Mouse (Mus musculus) E14TG2a.4 (cell line): ENCODE measurements around the gene P4ha2.

ENCODE experiments used
- CTCF ChIP-seq: conservative IDR thresholded peaks from 2 replicates; pipeline ENCODE4 v1.5.1; 2014; ENCODE audit warnings: low read length
- NANOG ChIP-seq: IDR thresholded peaks from 2 replicates; pipeline ENCODE4 v1.6.1; 2014; ENCODE audit warnings: borderline replicate concordance, low read length, mixed read lengths
- POU5F1 ChIP-seq: IDR thresholded peaks from 2 replicates; pipeline ENCODE4 v1.6.1; 2014; ENCODE audit warnings: low read length, borderline replicate concordance

DNA sequence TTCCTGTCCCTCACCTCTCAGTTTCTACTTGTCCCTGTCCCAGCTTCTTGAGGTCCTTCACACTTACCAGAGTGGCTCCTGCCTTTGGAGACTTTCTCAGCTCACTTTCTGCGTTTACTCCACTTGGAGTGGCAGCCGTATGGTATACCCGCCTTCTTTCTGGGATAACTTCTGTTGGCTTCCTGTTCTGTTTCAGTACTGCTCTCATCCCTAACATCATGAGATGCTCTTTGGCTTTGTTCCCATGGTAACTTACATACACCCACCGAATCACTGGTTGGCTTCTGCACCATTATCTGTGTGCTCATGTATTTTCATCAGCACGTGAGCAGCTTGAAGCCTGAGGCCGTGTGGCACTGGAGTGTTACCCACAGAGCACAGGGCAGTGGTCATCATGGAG is 30.8 kb downstream of the P4ha2 start:
- no peak for TF ChIP-seq CTCF
- TF ChIP-seq NANOG = no peak
- no peak for TF ChIP-seq POU5F1
